Comparison of ENCODE assay signal across 9 mouse cellular contexts in genomic region chr15:93698182-93698822, GRCm38 (mm10).
DNase-seq lines count a peak whose midpoint lies in the region.
"Had no signal": no experiment of that assay in that cellular context is flagged by ENCODE, and none has a peak within 500 bp of the region (broad histone marks: within the 10 kb centered on the region; RNA-seq: fewer than 3 reads in every experiment).

No protein-coding gene starts in this region.

- peak; percentile 18 to 48 for DNase-seq in cerebellum, postnatal 10 days
- no peak for DNase-seq in cerebellum, adult 11 months
- DNase-seq in left cerebral cortex, postnatal 4 days = peak; percentile 16
- DNase-seq in left cerebral cortex, adult 11 months (ENCODE audit: low spot score) = no peak
- peak; percentile 19 for DNase-seq in gastrocnemius, postnatal 14 days
- peak; percentile 5 for DNase-seq in heart, postnatal 25 days (ENCODE audit: low spot score)
- DNase-seq in urinary bladder, postnatal 25 days (ENCODE audit: low spot score) = no peak
- DNase-seq in neural tube, embryonic 10.5 days (ENCODE audit: extremely low spot score, low spot score) = no peak
- DNase-seq: layer of hippocampus, postnatal 36 days had no signal

- intact Hi-C loops in left cerebral cortex, postnatal 4 days (cut with DNase I) = no loop called here
- intact Hi-C loops in gastrocnemius, postnatal 14 days (cut with DNase I; ENCODE audit: low total_unique reads) = no loop called here
- intact Hi-C loops in heart, postnatal 25 days (cut with DNase I) = no loop called here

Comparison
In these comparisons a context has a peak if more than half of its experiments do, and no peak if none do; other contexts are left out.
1. DNase-seq: peak in cerebellum, postnatal 10 days (2 of 2), left cerebral cortex, postnatal 4 days (single experiment), gastrocnemius, postnatal 14 days (single experiment) and heart, postnatal 25 days (single experiment); none in cerebellum, adult 11 months (single experiment), left cerebral cortex, adult 11 months (single experiment), urinary bladder, postnatal 25 days (single experiment) and neural tube, embryonic 10.5 days (single experiment).